Mouse (Mus musculus): ENCODE data around the gene Golga1. TPM values are rescaled to one million over a fixed set of nuclear protein-coding genes. Genes with fewer than 3 reads are reported as not detected.
"Not testable (repeated sequence)": the region's sequence is repeated elsewhere in the genome, so short reads cannot be mapped to it uniquely, and the experiment has no call there.

Golga1 gene
- 15.5 and 18.4 TPM in 2 replicates for polyA plus RNA-seq (2012; rRNA removed)

GRCm38 (mm10) chr2:39065400-39065987 is at the start of gene Golga1:
TSS of gene Golga1 (minus strand) at chr2:39065541.
- no peak for DNase-seq (ENCODE audit: low read depth)

- DNase-seq (ENCODE audit: low read depth): no peak
Measured at GRCm38 (mm10) chr2:39114093-39114492, 48.8 kb upstream of the Golga1 start.

- DNase-seq (ENCODE audit: low read depth): no peak
Measured at GRCm38 (mm10) chr2:39110514-39110913, 45.2 kb upstream of the Golga1 start.

- not testable (repeated sequence) for DNase-seq (ENCODE audit: low read depth)
Measured at GRCm38 (mm10) chr2:39109712-39110111, 44.4 kb upstream of the Golga1 start.

GRCm38 (mm10) chr2:39099951-39100350 is 34.6 kb upstream of the Golga1 start:
- not testable (repeated sequence) for DNase-seq (ENCODE audit: low read depth)

GRCm38 (mm10) chr2:39097993-39098392 is 32.7 kb upstream of the Golga1 start:
- no peak for DNase-seq (ENCODE audit: low read depth)

- DNase-seq (ENCODE audit: low read depth): no peak
Measured at GRCm38 (mm10) chr2:39091966-39092365, 26.6 kb upstream of the Golga1 start.

- no peak for DNase-seq (ENCODE audit: low read depth)
Measured at GRCm38 (mm10) chr2:39082706-39083105, 17.4 kb upstream of the Golga1 start.

- no peak for DNase-seq (ENCODE audit: low read depth)
Measured at GRCm38 (mm10) chr2:39070666-39071065, 5.3 kb upstream of the Golga1 start.

- no peak for DNase-seq (ENCODE audit: low read depth)
Measured at GRCm38 (mm10) chr2:39069096-39069495, 3.8 kb upstream of the Golga1 start.

GRCm38 (mm10) chr2:39064687-39065399 is 498 bp downstream of the Golga1 start:
- no peak for DNase-seq (ENCODE audit: low read depth)

GRCm38 (mm10) chr2:39048515-39048914 is 16.8 kb downstream of the Golga1 start:
- DNase-seq (ENCODE audit: low read depth): no peak

- peak; percentile 77 for DNase-seq (ENCODE audit: low read depth)
Measured at GRCm38 (mm10) chr2:39040215-39040614, 25.1 kb downstream of the Golga1 start.

- no peak for DNase-seq (ENCODE audit: low read depth)
Measured at GRCm38 (mm10) chr2:39031611-39032010, 33.7 kb downstream of the Golga1 start.

GRCm38 (mm10) chr2:39020004-39020403 is 45.3 kb downstream of the Golga1 start:
- no peak for DNase-seq (ENCODE audit: low read depth)

GRCm38 (mm10) chr2:39016581-39016980 is 48.8 kb downstream of the Golga1 start:
- DNase-seq (ENCODE audit: low read depth): no peak

- no peak for DNase-seq (ENCODE audit: low read depth)
Measured at GRCm38 (mm10) chr2:39012768-39013279, 52.5 kb downstream of the Golga1 start.

- no peak for DNase-seq (ENCODE audit: low read depth)
Measured at GRCm38 (mm10) chr2:39011971-39012370, 53.4 kb downstream of the Golga1 start.

- no peak for DNase-seq (ENCODE audit: low read depth)
Measured at GRCm38 (mm10) chr2:39011264-39011663, 54.1 kb downstream of the Golga1 start.

GRCm38 (mm10) chr2:39010144-39010543 is 55.2 kb downstream of the Golga1 start:
- DNase-seq (ENCODE audit: low read depth): not testable (repeated sequence)

- DNase-seq (ENCODE audit: low read depth): no peak
Measured at GRCm38 (mm10) chr2:39008954-39009365, 56.4 kb downstream of the Golga1 start.

GRCm38 (mm10) chr2:39008350-39008851 is 56.9 kb downstream of the Golga1 start:
- no peak for DNase-seq (ENCODE audit: low read depth)

GRCm38 (mm10) chr2:39007865-39008264 is 57.5 kb downstream of the Golga1 start:
- DNase-seq (ENCODE audit: low read depth): no peak

Measured in gonadal fat pad, adult 2 months (tissue).